Mouse (Mus musculus) NIH3T3 (cell line): Measurements from ENCODE around the gene Notum.

Source experiments
- DNase-seq: peaks from one replicate; pipeline ENCODE4 v3.0.0-alpha.2; 2012; ENCODE audit warnings: low read depth

Notum gene

DNA sequence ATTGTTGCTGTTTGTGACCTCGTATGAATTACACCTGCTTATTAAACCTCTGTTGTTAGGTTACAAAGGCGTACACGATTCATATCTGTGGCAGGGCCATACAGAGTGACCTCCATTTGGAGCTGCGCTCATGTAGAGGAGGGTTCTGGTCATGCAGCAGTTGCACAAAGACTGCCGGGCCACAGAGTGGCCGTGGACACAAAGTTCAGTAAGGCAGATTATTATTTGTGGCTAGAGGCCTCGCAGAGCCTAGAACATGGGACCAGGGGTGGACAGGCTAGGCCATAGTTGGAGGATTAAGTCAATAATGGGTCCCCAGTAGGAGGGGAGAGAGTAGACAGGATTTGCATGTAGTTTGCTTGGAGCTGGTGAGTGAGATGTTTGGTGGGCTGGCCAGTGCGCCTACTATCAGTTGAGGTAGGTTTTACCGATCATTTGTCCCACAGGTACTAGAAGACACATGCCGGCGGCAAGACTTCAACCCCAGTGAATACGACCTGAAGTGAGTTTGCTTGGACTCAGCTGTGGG is 12.7 kb upstream of the Notum start:
- DNase-seq, result no peak

DNA sequence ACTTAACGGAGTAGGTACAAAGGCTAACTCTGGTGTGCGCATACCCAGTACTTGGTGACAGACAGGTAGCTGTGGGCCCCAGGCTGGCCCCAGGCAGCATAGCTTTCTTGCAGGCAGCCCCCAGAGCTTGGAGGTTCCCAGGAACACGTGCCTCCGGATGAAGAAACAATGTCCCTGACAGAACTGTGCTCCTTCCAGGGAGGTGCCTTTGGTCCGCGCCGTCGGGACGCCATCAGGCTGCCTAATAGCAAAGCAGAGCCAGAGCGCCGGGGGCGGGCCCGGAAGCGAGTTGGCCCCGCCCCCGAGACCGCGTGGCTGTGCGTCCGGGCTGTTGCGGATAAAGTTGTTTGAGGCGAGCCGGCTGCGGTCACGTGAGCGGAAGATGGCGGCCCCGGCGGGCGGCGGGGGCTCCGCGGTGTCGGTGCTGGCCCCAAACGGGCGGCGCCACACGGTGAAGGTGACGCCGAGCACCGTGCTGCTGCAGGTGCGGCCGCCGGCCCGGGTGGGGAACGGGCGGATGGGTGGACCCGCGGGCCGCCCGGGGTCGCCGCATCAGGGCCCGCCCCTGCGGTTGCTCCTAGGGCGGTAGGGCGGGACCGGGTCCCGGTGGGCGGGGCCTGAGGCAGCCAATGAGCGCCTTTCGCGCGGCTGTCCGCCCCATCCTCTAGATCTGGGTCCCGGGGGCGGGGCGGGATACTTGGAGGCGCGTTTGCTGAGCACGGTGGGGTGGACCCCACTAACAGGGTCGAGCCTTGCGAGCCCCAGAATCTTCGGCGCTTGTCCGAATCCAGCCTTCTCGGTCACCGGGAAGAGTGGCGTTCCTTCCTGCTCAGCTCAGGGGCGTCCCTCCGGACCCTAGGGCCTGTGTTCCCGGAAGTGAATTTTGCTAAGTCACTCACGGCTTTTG is 12.0 kb upstream of the Notum start, which contains the start of gene Aspscr1:
Gene Aspscr1, plus strand, starts transcription at position 287 of the 907 bp plus-strand sequence.
- peak; percentile 98 for DNase-seq

DNA sequence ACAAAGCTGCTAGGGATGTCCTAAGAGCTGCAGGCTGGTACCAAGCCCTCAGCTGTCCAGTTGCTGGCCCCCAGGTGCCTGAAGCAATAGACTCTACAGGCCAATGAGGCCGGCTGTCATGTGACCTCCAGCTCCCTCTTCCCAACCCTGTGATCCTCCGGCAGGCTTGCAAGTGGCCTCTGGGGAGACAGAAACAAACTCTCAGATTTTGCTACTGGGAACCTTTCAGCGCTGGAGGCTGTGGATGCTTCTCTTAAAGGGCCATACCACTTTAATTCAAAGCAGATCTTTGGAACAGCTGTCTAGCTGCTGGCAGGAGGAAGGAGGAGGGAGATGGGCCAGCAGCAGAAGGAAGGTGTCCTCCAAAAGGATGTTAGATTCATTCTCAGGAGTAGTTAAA is 5.6 kb upstream of the Notum start:
- DNase-seq, result peak; percentile 50

DNA sequence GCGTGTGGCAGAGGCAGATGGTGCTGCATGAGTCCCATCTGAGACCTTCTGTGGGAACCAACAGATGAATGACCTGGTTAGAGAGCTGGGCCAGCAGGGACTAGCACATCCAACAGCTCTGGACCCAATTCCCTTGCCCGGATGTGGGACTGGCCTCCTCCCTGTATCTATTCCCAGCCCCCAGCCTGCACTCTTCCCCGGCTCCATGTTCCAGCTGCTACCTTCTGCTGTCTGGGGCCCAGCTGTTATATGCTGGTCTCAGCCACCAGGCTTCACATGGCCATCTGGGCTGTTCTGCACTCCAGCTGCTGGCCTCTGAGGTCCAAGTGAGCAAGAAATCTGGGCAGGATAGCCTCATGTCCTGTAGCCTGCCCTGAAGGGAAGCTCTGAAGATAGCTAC is 4.4 kb upstream of the Notum start:
- no peak for DNase-seq

DNA sequence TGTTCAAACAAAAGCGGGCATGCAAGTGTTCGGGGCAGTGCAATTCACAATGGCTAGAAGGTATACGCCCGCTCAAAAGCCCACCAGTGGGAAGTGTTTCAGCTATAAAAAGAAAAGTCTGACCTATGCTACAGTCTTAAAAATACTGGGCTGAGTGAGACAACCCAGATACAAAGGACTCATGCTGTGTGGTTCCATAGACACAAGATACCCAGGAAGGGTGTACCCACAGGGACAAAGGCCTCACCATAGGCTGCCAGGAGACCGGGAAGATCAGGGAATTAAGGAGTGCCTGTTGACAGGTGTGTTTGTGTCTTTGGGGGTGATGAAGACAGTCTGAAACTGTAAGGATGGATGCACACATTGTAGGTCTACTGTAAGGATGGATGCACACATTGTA is 2.7 kb upstream of the Notum start:
- no peak for DNase-seq

DNA sequence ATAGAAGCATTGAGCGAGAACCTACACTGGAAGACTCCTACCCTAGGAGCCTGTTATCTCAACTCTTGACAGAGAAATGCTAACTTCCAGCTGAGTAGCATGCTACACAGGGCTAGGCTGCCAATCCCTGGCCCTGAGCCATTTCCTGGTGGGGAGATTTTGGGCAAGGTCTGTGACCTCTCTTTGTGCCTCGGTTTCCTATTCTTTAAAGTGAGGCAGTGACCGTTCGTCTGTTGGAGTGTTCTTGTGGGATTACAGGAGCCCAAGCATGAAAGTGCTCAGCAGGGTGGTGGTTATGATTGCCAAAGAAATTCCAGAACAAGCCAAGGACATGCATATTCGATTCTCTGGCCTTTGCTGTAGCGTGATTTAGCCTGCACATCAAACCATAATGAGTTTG is 1.8 kb upstream of the Notum start:
- DNase-seq, result no peak

DNA sequence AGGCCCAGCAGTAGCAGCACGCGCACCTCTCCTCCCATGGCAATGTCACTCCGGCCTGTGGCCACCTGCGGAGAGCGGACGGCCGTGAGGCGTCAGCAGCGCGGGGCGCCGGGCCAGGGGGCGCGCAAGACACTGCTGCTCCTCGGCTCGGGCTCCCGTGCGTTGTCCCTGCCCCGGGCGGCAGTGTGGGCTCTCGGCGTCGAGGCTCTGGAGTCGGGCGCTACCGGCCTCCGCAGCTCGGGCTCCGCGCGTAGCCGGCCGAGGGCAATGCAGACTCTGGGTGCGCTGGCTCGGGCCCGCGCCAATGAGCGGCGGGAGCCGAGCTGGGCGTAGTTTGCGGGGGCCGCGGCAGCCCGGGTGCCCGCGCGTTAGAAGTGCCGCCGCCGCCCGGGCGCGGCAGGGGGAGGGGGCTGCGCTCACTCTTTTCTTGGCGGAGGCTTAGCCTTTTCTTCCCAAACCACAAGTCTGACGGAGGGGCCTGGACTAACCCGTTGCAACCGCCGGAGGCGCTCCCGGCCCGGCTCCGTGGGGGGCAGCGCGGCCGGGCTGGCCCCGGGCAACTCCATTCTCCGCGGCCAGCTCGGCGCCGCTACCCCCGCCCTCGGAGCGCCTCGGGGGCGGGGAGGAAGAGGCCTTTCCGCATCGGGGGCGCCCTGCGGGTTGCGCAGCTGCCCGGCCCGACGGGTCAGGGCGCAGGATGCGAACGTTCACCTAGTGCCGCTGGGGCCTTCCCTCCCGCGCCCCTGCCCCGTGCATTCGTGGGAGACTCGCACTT is 487 bp downstream of the Notum start:
- peak; percentile 43 for DNase-seq

DNA sequence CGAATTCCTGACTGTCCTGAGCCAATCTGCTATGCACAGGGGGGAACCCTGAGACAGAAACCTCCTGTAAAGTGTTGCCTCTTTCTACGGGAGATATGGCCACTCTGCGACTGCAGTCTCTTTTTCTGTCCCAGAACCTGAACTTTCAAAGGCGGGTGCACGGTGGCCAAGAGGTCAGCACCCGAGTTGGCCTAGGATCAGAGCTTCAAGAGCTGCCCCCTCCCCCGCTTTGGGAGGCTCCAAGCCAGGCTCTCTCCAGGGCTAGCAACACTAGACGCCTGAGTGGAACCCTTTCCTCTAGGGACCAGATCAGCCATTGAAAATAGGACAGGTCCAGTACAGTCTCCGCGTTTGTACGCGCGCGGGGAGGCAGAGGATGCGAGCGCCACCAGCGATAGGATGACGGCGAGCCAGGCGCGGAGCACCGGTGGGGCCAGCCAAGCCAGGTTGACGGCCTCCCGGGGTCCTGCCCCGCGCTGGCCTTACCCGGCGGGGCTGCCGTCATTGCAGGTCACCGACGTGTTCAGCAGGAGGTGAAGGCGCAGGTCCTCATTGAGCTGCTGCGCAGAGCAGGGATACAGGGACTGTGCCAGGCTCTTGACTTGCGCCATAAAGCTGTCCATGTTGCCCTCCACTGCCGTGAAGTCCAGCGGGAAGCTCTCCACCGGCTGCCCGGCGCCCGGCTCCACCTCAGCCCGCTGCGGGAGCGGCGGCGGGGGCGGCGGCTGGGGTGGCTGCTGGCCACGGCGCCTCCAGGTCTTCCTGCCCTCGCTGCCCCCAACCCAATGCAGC is 1.3 kb downstream of the Notum start:
- no peak for DNase-seq

DNA sequence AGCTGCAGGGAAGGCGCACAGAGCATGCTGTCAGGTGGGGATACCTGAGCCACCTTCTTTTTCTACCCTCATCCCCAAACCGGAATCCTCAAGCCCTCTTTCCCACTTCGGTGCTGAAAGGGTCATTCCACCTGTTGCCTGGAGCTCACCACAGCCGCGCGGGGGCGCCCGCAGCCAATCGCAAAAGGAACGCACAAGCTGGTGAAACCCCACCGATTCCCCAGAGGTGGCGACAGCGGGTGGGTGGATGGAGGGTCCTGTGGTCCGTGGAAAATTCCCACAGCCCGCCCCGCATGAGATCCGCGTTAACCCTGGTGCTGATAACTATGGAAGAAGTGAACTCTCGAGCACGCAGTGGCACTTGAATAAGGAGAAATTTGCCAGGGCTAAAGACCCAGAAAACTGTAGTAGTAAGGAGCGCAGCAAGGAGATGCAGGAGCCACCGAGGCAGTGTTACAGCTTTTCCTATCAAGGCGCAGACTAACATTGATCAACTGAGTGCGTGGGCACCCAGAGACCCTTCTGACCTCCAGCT is 2.0 kb downstream of the Notum start:
- DNase-seq, result peak; percentile 88

DNA sequence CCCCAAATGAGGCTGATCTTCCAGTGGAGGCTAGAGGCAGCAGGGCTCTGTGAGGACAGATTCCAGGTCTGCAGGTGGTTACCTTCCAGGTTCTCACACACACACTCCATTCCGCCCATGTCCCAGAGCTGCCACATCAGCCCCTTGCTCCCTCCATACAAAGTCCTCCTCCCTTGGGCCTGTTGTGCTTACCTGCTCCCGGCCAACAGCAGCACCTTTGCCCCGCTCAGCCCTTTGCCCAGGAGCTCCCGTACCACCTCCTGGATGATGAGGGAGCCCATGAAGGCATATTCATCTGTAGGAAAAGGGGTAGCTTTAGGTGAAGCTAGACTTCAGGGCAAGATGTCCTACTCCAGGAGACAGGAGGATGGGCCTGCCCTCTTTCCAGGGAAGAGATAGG is 3.7 kb downstream of the Notum start:
- no peak for DNase-seq

DNA sequence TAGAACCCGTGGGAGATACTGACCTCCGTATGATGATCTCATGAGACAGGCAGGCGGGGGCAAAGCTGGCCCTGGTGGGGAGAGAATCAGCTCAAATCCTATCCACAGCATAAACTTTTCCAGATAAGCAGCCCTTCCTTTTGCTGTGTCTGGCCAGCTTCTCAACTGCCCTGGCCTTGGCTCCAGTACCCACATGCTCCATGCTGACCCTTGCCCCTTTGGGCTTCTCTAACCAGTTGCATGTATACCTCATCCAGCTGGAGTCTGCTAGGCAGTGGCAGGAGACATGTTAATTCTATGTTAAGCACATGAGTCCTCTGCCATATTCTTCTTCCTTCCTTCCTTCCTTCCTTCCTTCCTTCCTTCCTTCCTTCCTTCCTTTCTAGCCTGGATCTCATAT is 6.2 kb downstream of the Notum start:
- DNase-seq, result peak; percentile 20

DNA sequence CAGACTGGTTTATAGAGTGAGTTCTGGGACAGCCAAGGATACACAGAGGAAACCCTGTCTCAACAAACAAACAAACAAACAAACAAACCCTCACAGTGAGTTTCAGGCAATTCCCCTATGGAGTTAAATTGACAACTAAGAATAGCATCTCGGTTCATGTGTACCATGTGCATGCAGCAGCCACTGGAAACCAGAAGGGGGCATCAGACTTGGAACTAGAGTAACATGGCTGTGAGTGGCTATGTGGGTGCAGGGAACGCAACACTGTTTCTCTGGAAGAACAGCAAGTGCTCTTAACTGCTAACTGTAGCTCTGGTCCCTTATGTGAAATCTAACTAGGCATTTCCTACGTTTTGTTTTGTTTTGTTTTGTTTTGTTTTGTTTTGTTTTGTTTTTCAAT is 9.1 kb downstream of the Notum start:
- DNase-seq, result peak; percentile 34

DNA sequence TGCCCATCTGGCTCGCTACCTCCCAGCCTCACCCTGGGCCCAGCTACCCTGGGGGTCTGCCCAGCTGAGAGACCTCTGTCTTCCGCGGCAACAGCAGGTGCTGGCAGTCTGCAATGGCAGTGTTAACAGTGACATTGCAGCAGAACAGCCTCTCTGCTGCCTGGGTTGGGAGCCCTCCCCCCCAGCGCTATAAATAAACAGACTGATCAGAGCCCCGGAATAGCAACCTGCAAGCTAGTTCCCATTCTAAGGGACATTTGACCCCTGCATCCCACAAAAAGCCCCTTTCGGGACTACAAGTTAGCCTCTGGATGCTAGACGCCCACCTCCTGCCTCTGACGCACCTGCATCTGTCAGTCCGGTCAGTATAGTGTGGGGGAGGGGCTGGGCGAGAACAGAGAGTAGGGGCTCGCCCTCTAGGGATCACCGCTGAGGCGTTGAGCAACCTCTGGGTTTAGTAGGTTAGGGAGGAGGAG is 12.9 kb downstream of the Notum start, which contains the start of gene Myadml2:
Gene Myadml2, minus strand, starts transcription at position 158 of the 476 bp plus-strand sequence.
- DNase-seq, result no peak

DNA sequence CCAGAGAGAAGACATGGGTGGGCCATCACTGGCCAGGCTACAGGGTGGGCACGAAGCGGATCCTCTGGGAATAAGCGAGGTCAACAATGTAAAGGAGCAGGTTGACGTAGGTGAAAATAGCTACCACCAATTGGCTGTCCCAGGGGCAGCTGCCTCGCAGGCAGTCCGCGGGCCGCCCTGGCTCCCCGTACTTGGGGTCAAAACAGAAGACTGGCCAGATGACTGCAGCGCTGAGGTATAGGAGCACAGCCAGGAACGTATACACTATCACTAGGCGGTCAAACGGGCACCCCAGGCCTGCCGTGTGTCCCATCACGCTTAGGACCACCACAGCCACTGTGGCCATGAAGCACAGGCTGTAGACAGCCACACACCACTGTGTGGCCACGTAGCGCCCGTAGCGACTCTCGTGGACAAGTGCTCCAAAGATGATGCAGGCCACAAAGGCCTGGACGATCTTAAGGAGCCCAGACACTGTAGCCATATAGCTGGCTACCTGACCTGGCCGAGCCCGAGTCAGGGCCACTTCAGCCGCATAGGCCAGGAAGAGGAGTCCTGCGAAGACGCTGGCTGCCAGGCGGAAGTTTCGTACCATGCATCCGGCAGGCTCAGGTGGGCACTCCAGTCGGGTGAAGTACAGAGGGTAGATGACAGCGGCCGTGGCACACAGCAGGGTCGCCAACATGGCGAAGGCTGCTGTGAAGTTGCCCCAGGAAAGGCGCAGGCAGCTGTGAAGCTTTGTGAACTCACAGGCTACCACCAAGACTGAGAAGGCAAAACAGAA is 13.7 kb downstream of the Notum start:
- no peak for DNase-seq

DNA sequence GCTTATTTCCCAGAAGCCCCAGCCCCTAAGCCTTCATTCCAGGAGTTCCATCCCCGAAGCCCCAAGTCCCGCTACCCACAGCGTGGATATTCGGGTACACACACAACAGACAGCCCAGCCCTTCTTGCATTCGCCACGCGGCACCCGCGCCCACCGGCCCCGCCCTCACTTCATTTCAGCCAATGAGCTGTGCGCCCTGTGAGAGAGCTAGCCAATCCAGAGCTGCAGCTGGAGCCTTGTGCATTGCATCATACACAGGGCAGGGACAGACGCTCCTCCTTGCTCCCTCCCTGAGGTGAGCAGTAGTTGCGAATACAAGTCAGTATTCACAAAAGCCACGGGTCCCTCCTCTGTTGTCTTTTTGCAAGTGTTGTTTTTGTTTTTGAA is 17.4 kb downstream of the Notum start, which contains the start of gene Pycr1:
Gene Pycr1, minus strand, starts transcription at position 169 of the 387 bp plus-strand sequence.
- DNase-seq, result peak; percentile 95

DNA sequence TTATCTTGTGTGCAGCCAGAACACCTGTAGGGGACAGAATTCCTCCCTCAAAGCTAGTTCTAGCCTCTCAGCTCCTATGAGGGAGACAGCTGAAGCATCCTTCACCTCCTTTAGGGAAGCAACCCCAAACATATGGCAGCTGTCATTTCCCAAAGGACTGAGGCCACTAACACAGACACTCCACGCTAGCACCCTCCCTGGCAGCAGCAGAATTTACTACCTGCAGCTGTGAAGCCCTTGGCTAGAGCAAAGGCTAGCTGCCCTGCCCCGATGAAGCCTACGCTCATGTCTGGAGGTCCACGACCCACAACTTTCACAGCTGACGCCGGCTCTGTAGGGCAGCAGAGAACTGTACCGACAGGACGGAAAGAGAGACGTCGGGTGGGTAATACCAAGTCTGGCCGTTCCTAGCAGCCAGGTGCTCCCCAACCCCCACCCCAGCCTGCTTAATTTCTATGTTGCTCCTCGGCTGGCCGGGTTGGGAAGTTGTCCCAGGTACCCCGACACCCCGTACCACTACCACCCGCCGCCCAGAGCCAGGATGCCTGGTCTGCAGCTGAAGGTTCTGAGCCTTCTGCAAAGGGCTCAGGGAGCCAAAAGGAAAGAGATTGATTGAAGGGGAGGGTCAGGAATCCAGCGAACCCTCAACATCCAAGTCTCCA is 17.9 kb downstream of the Notum start:
- peak; percentile 18 for DNase-seq

DNA sequence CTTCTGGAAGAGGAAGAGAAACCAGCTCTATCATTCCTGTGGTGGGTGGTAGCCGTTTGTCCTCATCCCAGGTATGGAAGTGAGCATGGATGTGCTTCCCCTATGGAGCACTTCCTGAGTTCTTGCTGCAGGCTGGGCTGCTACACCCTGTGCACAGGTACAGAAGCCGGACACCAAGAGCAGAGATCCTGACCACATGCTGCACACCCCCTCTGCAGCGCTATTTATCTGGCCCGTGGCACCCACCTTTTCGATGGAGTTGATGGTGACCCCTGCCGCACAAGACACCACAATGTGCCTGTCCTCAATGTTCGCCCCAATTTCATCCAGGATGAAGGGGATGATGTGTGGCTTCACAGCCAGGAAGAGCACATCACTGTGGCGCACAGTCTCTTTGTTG is 19.1 kb downstream of the Notum start:
- no peak for DNase-seq

DNA sequence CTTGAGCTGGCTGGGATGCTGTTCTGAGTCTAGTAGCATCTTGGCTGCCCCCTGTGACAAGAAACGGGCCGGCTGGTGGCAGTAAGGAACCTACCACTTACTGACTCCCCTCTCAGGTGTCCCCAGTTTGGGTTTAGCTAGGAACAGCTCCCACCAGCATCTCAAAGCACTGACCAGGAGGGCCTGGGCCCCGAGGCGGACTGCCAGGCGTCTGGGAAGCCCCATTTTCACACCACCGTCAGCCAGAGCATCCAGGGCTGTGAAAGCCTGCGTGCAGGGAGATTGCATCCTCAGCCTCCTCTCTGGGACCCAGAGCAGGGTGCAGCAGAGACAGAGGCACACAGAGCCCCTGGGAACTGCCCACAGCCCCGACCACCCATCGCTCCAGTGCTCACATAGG is 19.7 kb downstream of the Notum start:
- no peak for DNase-seq

DNA sequence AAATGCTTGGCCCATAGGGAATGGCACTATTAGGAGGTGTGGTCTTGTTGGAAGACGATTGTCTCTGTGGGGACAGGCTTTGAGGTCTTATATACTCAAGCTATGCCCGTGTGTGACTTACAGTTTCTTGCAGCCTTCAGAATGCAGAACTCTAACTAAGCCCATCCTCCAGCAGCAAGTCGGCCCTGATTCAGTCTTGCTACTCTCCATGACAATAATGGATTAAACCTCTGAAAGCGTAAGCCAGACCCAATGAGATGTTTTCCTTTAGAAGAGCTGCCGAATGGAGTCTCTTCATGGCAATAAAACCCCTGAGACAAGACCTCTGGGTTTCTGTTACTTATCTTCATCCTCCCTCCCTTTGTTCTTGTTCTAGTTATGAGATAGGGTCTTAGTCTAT is 26.2 kb downstream of the Notum start:
- no peak for DNase-seq
